Mouse (Mus musculus) retina, adult 2 months (tissue): ENCODE measurements around the gene Tmc7.
A peak's percentile ranks its signal among the peaks of the same experiment; 100 is the strongest.

Experiments
- DNase-seq: peaks from one replicate; pipeline ENCODE4 v3.0.0-alpha.2; 2012; ENCODE audit warnings: low read depth, low spot score

Gene Tmc7

GRCm38 (mm10) chr7:118584257-118584907 is at the start of gene Tmc7:
Gene Tmc7, minus strand, starts transcription at chr7:118584736.
- DNase-seq, result no peak

DNA sequence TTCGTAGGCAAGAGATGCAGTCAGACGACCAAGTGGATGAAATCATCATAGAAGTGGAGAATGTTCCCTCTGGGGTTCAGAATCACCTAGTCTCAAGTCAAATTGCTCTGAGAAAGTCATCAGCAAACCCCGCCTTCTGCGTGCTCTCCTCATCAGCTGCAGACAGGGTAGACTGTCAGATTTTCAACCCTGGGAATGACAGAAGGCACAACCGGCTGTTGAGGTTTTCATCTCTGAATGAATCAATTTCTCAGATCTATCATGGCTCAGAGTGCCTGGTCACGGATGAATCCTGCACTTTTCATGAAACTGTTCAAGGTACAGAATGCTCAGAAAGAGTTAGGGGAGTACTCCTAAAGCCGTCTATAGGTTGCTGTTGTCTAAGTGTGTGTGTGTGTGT is 49.4 kb upstream of the Tmc7 start:
- no peak for DNase-seq

GRCm38 (mm10) chr7:118633094-118633493 is 48.6 kb upstream of the Tmc7 start:
- no peak for DNase-seq

DNA sequence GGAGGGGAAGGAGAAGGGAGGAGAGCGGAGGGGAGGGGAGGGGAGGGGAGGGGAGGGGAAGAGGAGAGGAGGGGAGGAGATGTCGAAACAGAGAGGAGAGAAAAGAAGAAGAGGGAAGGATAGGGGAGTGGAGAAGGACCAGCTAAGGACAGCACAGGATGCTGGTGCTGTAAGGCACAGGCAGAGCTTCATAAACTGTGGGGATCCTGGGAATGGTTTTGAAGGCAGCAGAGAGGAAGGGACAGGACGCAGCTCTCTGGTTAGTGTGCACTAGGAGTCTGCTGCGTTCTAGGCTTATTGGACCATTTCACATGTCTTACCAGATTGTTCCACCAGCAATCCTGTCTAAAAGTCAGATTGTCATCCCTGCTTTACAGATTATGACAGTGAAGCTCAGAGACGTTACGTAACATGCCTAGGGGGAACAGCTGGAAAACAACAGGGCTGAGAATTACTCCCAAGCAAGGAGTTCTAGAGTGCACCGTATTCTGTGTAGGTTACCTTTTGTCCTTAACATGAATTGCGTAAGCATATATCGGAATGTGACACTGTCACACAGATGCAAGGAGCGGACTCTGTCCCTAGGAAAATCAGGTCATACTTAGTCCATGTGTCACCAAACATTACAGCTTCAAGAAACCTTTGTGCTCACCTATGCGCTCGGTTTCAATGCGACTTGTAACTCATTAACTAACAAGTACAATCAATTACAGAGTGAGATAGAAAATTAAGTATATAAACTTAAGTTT is 43.2 kb upstream of the Tmc7 start:
- no peak for DNase-seq

GRCm38 (mm10) chr7:118621094-118621493 is 36.6 kb upstream of the Tmc7 start:
- DNase-seq, result no peak

DNA sequence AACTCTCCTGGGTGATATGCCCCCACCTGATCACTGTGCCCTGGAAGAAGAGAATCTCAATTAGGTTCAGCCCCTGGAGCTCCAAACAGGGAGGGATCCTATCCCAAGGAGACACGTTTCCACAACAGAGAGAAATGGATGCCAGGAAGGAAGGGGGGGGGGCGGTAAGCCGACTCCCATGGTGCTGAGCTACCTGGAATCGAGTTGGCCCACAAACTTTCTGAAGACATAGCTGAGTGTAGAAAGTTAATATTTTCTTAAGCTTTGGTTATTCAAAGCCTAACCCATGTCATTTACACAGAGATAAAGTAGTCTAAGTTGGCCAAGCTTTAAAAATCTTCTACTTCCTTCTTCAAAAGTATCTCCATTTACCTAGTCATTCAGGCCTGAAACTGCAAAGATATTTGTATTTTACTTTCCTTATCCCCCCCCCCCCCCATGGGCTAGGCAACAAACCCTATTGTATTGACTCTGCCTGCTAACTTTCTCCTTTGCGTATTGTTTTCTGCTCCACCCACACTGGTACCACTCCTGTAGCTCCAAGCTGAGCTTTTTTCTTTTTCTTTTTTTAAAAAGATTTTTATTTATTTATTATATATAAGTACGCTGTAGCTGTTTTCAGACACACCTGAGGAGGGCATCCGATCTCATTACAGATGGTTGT is 35.8 kb upstream of the Tmc7 start:
- no peak for DNase-seq

- no peak for DNase-seq
Observed at GRCm38 (mm10) chr7:118618104-118618503, 33.6 kb upstream of the Tmc7 start.

DNA sequence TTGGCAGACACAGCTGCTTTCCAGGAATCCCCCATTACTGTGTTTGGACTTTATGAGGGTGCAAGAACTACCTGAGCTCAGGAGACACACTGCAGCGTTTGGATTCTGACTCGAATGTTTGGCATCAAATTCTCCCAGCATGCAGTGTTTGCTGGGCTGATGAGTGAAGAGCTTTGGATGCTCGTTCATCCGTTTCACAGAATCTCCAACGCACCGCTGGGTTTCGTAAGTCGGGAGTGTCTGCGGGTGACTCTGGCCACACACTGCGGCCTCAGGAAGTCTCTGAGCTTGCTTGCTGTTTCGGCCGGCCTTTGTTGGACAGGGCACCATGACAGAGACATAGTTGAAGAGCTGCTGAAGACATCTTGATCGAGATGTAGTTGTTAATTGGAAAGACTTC is 29.5 kb upstream of the Tmc7 start:
- no peak for DNase-seq

GRCm38 (mm10) chr7:118611933-118612332 is 27.4 kb upstream of the Tmc7 start:
- DNase-seq, result no peak

- no peak for DNase-seq
Observed at GRCm38 (mm10) chr7:118611185-118611749, 26.7 kb upstream of the Tmc7 start.

- DNase-seq, result no peak
Observed at GRCm38 (mm10) chr7:118610721-118611120, 26.2 kb upstream of the Tmc7 start.

GRCm38 (mm10) chr7:118609815-118610214 is 25.3 kb upstream of the Tmc7 start:
- no peak for DNase-seq

DNA sequence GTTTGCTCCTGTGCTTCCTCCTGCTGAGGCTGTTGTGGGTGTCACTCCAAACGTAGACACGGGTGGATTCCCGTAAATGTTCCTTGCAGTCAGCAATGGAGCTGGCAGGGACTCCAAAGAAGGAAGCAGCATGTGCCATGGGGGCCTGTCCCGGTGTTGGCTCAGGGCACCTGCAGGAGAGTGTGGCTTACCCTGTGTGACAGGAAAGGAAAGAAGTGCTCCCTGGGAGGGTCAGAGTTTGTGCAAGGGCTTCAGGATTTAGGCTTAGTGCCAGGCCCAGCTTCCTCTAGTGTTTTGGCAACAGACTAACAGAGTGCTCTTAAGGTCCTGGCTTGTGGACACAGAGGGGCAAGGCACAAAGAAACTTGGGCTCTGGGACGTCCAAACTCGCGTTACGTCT is 20.3 kb upstream of the Tmc7 start:
- no peak for DNase-seq

DNA sequence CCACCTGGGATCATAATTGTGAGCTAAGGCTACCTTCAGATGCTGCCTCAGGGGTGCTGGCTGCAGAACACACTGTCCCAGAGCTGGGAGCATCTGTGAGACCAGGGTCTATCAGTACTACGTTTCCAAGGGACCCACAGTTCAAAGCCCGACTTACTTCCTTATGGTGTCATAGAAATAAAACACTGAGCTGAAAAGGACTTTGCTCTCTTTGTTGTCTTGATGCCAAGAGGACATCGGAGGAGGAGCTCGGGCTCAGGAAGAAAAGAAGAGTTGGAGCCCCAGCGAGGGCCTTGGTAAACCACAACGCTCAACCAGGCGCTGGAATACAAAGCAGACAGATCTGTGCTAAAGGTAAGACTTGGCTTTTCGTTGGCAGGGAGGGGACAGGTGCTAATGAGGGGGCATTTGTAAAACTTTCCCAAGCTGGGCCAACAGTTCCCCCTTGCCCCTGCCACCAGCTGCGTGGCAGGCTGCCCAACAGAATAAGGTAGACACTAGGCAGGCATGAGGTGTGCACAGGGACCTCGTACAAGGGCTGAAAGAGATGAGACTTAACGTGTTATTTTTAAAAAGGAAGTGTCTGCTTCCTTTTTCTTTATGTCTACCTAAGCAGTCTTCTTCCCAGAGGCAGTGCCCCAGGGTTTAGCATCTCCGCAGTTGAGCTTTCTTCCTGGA is 15.6 kb upstream of the Tmc7 start:
- no peak for DNase-seq

- DNase-seq, result no peak
Observed at GRCm38 (mm10) chr7:118597201-118597600, 12.7 kb upstream of the Tmc7 start, which contains the start of gene Tmc5. Gene Tmc5, plus strand, starts transcription at chr7:118597297.

GRCm38 (mm10) chr7:118596271-118596670 is 11.7 kb upstream of the Tmc7 start:
- no peak for DNase-seq

DNA sequence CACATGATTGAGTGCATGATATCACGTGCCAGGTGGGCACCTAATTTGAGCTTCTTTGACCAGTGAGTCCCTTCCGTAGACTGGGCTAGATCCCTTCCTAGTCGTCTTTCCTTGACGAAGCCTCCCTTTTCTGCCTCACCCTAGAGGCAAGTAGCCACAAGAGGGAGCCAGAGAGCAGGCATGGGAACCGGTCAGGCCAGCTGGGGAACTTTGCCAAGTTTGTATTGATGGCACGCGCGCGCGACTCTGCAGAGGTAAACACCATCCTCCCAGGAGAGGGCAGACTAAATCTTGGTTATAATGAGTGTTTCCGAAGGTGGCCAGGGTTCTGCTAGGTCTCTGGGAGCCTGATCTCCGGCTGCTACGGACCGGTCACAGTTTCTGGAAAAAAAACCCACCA is 10.7 kb upstream of the Tmc7 start:
- peak; percentile 71 for DNase-seq

GRCm38 (mm10) chr7:118594611-118595010 is 10.1 kb upstream of the Tmc7 start:
- DNase-seq, result no peak

GRCm38 (mm10) chr7:118593567-118594407 is 9.3 kb upstream of the Tmc7 start:
- DNase-seq, result no peak

- DNase-seq, result no peak
Observed at GRCm38 (mm10) chr7:118592146-118592545, 7.6 kb upstream of the Tmc7 start.

DNA sequence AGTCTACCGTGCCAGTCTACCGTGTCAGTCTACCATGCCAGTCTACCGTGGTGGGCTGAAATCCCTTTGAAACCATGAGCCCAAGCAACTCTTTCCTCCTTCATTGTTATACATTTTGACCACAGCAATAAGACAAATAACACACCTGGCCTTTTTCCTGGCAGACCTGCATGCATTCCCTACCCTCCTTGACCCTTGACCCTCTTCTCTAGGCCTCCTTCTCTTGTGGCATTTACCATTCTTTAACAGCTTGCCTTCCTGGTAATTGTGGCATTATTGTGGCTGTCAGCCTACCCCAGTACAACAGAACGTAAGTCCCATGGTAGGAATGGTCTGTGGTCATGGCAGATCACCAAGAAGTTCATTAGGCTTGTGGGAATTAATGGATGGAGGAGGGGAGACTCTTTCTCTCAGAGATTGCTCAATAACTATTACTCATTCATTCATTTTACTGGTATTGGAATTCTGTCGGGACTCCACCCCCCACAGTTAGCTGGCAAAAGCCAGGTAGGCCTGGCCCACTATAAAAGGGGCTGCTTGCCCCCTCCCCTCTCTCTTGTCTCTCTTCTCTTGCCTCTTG is 6.3 kb upstream of the Tmc7 start:
- no peak for DNase-seq
